Mouse (Mus musculus): Measurements from ENCODE around the gene Gm26558. TPM values are rescaled to one million over a fixed set of nuclear protein-coding genes. Genes with fewer than 3 reads are reported as not detected.

Gene Gm26558
- polyA plus RNA-seq, 1 experiment from 2014 or later = 4.6 TPM

GRCm38 (mm10) chr2:70619232-70619835, 42.6 kb downstream of the Gm26558 start:
- H3K27ac ChIP-seq = no peak overlapping the region
- no peak for ATAC-seq (ENCODE audit: insufficient read depth, low FRiP score, low read depth)
- H3K9me3 ChIP-seq = no peaks in the 10 kb centered on the region
- H3K9ac ChIP-seq = no peak overlapping the region
- no peak overlapping the region for H3K4me2 ChIP-seq
- no peaks in the 10 kb centered on the region for H3K4me1 ChIP-seq
- no peaks in the 10 kb centered on the region for H3K27me3 ChIP-seq (replicated peaks)
- no peak overlapping the region for H3K4me3 ChIP-seq (replicated peaks)
- WGBS = 87% methylated on average over 6 of the region's 6 CpGs
- H3K36me3 ChIP-seq = no peaks in the 10 kb centered on the region

- H3K9ac ChIP-seq = no peak overlapping the region
- no peaks in the 10 kb centered on the region for H3K4me1 ChIP-seq
- no peaks in the 10 kb centered on the region for H3K27me3 ChIP-seq (replicated peaks)
- H3K4me2 ChIP-seq = no peak overlapping the region
- H3K36me3 ChIP-seq = no peaks in the 10 kb centered on the region
- no peaks in the 10 kb centered on the region for H3K9me3 ChIP-seq
- WGBS = 53% methylated on average over 3 of the region's 3 CpGs
- no peak overlapping the region for H3K27ac ChIP-seq
- H3K4me3 ChIP-seq (replicated peaks) = no peak overlapping the region
- no peak for ATAC-seq (ENCODE audit: insufficient read depth, low FRiP score, low read depth)
Measured at GRCm38 (mm10) chr2:70616617-70617016, 45.3 kb downstream of the Gm26558 start.

DNA sequence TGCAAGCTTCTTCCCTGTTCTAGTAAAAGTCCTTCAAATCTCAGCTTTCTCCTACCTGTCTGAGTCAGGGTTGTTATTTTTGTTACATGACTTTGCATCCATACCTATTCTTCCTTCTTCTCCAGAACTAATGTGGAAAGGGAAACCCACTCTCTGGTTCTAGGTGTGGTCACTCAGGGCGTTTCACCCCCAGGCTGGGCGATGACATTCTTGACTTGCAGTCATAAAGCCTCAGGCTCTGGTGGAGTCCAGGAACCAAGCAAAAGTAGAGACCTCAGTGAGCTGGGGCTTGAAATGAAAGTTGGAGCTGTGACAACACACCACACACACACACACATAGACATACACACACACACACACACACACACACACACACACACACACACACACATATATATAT, 45.8 kb downstream of the Gm26558 start:
- WGBS = 82% methylated on average over 2 of the region's 2 CpGs
- Histone ChIP-seq H3K9ac (no peak overlapping the region), H3K4me2 (no peak overlapping the region), H3K27ac (no peak overlapping the region), H3K27me3 (replicated peaks) (no peaks in the 10 kb centered on the region), H3K36me3 (no peaks in the 10 kb centered on the region), H3K9me3 (no peaks in the 10 kb centered on the region), H3K4me1 (no peaks in the 10 kb centered on the region), H3K4me3 (replicated peaks) (no peak overlapping the region)
- ATAC-seq (ENCODE audit: insufficient read depth, low FRiP score, low read depth) = no peak

DNA sequence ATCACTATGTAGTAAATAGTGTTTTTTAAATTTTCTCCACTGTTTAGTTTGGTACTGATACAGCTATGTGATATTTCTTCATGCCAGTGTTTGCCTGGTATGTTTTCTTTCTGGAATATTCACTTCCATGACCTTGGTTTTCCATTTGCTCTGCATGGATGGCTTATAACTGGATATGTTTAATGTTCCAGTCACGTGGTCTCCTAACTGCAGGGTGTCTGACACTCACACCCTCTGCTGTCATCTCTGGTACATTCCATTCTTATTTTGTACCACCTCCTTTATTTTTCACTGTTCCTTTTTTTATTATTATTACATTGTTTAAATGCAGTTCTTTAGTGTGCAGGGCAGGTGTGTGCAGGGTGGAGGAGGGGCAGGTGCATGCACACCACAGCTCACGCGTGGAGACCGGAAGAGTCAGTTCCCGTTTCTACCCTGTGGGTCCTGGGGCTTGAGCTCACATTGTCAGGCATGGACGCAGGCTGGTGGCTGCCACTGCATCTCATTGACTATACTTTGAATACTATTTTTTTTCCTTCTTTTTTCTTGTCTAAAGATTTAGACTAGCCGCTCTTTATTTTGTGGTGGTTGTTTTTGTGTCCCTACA, 47.1 kb downstream of the Gm26558 start:
- Histone ChIP-seq H3K4me2 (no peak overlapping the region), H3K27me3 (replicated peaks) (no peaks in the 10 kb centered on the region), H3K36me3 (no peaks in the 10 kb centered on the region), H3K4me3 (replicated peaks) (no peak overlapping the region), H3K9me3 (no peaks in the 10 kb centered on the region), H3K27ac (no peak overlapping the region), H3K9ac (no peak overlapping the region), H3K4me1 (no peaks in the 10 kb centered on the region)
- WGBS = 81% methylated on average over 7 of the region's 7 CpGs
- no peak for ATAC-seq (ENCODE audit: insufficient read depth, low FRiP score, low read depth)

Other genes starting within 250 kb of the Gm26558 start
- 1.8 and 2.4 TPM in 2 replicates for gene Sp5, start 187.2 kb downstream of the Gm26558 start, polyA plus RNA-seq (2015; fragmentation: Nextera tagmentation; extraction: Ambion mirVana)
- gene Erich2, start 153.3 kb downstream of the Gm26558 start, polyA plus RNA-seq (2015; fragmentation: Nextera tagmentation; extraction: Ambion mirVana) = 1.5 and 2.2 TPM in 2 replicates
- gene Gad1, start 109.0 kb downstream of the Gm26558 start, polyA plus RNA-seq (2015; fragmentation: Nextera tagmentation; extraction: Ambion mirVana) = 0.14 and 0.46 TPM in 2 replicates
- 166 and 189 TPM in 2 replicates for gene Gorasp2, start 532 bp downstream of the Gm26558 start, polyA plus RNA-seq (2015; fragmentation: Nextera tagmentation; extraction: Ambion mirVana)
- 39.1 and 41.8 TPM in 2 replicates for gene Tlk1, start 163.6 kb upstream of the Gm26558 start, polyA plus RNA-seq (2015; fragmentation: Nextera tagmentation; extraction: Ambion mirVana)